Mouse (Mus musculus) lung, adult 2 months (tissue): ENCODE results near the gene Gid8.

Experiments
- CTCF ChIP-seq: fragments of 200-500 bp; IDR thresholded peaks from 2 replicates; pipeline ENCODE4 v1.5.1; 2011; ENCODE audit warnings: mild to moderate bottlenecking, low read length, control low read depth; ENCODE audit not compliant: insufficient read depth
- POLR2A ChIP-seq: fragments of 200-500 bp; IDR thresholded peaks from 2 replicates; pipeline ENCODE4 v1.6.1; 2011; ENCODE audit warnings: low read depth, mild to moderate bottlenecking, control low read depth, low read length, borderline replicate concordance; ENCODE audit errors: extremely low read depth

- TF ChIP-seq CTCF (no peak), POLR2A (no peak)
These were observed 47.9 kb upstream of the Gid8 start for GRCm38 (mm10) chr2:180662008-180662407.
